Mouse (Mus musculus): ENCODE measurements around the gene Aagab.

The Aagab gene

DNA sequence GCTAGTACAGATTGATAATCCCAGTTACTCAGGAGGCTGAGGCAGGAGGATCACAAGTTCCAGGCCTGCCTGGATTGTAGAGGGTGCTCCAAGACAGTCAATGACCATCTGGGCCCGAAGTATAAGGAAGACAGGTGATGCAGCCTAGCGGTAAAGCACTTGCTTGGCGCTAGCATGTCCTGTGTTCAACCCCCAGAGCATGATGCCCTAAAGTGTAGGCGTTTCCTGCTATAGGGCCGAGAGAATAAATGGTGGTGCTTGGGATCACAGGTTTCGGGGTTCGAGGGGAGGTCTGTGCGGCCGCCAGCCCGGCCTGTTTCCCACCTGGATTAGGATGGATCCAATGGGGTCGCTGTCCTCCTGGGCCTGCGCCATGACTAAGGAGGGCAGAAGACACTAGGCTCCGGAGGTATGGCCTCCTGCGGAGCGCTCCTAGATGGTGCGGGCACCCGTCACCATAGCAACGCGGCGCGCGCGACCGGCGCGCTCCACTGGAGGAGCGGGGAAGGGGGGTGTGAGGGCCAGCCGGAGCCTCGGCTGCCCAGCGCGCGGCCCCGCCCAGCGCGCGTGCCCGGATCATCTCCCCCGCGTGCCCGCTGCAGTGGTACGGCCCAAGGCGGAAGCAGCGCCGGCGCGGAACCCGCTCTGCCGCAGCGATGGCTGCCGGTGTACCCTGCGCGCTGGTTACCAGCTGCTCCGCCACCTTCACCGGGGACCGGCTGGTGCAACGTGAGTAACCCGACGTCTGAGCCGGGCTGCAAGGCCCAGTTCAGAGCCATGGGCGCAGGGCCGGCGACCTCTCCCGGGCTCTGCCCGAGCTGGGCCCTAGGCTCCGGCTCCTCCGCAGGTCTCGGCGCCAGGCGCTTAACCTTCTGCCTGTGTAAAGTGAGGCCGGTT, at the start of gene Aagab, which contains the start of gene Iqch:
Gene Aagab, plus strand, starts transcription at position 618 of the 897 bp plus-strand sequence.
Gene Iqch, minus strand, starts transcription at position 451 of the 897 bp plus-strand sequence.
- DNase-seq, result peak; percentile 96

DNA sequence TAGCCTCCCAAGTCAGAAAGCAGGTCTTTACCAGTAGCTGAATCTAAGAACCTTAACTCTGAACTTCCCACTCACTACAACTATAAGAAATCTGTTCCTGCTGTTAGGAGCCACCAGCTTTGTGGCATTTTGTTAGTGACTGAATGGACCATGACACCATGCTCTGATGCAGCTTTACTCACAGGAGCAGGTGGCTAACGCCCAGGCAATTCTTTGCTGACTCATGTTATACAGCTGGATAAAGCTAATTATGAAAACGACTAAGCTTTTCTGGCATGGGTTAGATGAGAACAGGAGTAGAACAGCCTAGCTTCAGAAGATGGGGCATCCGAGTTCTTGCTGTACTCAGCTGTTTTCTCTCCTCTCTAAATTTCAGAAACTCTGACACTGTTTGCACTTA, 48.8 kb upstream of the Aagab start:
- no peak for DNase-seq

DNA sequence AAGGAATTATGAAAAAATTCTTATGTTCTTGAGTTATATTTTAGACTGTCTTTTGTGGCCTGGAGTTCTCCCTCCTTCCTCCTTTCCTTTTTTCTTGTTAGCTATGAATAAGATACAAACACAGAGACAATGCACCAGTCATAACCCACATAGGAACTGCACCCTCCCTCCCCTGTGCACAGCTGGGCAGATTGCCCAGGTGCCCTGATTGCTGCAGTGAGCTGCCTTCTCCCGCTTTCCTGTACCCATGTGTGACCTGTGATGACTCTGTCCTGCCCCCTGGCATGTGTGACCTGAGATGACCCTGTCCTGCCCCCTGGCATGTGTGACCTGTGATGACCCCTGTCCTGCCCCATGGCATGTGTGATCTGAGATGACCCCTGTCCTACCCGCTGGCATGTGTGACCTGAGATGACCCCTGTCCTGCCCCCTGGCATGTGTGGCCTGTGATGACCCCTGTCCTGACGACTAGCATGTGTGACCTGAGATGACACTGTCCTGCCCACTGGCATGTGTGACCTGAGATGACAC, 46.9 kb upstream of the Aagab start:
- DNase-seq, result no peak

DNA sequence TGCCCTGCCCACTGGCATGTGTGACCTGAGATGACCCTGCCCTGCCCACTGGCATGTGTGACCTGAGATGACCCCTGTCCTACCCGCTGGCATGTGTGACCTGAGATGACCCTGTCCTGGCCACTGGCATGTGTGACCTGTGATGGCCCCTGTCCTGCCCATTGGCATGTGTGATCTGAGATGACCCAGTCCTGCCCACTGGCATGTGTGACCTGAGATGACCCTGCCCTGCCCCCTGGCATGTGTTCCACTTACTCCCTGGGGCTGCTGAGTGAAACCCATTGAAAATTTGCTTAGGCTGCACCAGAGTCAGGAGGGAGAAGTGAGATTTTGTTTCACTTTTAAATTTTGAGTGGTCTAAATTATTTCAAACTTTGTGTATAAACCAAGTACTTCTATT, 46.1 kb upstream of the Aagab start:
- no peak for DNase-seq

DNA sequence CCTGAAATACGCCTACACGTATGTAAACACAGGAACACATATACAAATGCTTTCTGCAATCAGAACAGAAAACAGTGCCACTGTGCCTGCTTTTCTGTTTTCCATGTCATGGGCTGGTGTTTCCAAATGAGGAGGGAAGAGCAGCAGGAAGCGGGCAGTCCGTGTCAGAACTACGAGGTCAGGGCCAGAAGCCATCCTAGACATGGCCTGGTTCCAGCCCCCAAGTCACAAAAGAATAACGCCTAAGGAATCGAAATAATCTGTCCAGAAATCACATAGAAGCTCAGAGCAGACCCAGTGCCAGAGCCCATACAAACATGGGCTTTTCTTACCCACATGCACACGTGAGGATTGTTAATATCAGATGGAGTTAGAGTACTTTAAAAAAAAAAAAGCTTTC, 45.5 kb upstream of the Aagab start:
- no peak for DNase-seq

DNA sequence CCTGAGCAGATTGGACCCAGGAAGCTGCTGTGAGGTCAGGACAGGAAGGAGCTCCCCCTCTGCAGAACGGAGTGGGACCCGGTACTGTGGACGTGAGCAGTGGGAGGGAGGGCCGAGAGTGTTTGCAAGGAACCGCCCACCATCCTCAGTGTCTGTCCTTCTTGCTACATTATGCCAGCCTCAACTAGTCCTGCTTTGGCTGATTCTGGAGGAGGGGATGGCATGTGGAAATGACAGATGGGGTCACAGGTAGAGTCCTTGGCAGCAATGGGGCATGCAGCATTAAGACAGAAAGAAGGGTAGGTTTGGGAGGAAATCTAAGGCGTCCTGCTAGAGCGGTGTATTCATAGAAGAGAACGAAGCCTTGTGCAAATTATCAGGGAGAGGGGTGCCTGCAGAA, 40.5 kb upstream of the Aagab start:
- no peak for DNase-seq

DNA sequence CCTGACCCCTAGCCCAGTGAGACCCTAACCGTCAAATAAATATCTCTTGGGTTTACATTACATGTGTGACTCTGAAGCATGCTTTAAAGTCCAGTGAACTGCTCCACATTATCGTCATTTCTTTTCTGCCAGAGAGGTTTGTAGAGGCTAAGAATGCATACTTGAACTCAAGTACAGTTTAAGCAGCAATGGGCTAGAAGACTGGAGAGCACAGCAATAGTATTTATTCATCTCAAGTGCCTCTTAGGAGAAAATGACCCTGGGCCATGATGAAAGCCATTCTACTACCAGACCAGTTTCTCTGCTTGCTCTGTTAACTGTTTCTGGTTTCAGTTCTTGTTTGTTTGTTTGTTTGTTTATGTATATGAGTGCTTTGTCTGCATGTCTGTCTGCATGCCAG, 39.0 kb upstream of the Aagab start:
- DNase-seq, result no peak

DNA sequence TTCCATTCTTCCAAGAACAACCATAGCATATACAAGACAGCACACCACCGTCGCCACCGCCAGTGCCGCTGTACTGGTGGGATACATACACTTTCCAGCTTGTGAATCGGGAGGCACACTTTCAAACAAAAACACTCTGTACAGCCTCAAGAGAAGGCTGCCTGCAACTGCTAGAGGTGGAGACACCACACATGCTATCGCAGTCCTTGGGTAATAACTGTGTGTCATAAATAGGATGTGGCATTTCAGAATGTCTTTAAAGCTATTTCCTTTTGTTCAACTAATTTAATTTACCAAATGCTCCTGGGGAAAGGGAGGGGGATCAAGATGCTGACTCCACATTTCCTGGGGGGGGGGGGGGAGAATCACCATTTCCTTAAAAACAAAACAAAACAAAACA, 34.1 kb upstream of the Aagab start:
- DNase-seq, result no peak

DNA sequence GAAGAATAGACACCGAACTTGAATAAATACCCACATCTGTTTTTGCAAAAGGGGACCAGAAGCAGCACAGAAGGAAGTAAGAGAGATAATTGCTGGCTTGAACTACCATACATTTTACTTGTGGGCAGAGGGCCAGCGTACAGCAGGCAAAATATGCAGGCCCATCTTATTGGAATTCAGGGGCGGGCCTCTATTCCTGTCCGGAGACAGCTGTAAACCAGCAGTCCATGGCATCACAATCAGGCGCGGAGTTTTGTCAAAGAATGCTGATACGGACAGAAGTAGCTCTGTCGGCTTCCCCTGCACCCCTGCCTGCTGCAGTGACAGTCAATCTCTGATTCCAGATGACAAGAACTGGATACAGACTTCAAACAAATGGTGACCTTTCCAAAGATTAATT, 33.7 kb upstream of the Aagab start:
- DNase-seq, result no peak

DNA sequence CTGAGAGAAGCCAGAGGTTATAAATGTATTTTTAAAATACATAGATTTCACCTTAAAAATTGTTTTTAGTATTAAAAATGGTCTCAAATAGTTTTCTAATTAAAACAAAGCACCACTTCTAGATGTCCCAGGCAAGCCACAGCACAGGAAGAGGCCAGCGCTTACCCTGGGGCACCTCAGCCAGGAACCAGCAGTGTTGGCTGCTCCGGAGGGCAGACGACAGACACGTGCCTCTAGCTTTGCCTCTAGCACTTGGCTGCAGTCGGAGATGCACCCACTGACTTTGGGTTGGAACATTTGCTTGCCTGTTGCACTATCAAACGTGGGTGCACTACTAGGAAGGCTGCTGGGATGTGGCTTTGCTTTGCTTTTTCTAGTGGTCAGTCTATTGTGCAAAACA, 30.6 kb upstream of the Aagab start:
- DNase-seq, result no peak

DNA sequence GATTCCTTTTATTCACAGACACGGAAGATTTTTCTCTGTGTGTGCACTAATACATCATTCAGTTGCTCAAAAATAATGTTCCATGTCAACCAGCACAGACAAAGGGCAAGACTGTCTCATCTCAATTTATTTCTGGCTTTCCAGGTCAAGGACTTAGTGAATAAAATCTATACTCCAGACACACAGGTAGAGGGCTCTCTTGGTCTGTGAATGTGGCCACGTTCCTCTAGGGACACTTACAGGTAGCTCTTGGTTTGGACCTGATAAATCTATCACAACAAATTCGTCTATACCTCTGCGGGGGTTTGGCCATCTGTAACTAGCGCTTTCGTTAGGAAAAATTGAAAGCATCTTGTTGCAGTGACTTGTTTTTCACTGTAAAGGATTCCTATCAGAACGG, 29.6 kb upstream of the Aagab start:
- DNase-seq, result no peak

DNA sequence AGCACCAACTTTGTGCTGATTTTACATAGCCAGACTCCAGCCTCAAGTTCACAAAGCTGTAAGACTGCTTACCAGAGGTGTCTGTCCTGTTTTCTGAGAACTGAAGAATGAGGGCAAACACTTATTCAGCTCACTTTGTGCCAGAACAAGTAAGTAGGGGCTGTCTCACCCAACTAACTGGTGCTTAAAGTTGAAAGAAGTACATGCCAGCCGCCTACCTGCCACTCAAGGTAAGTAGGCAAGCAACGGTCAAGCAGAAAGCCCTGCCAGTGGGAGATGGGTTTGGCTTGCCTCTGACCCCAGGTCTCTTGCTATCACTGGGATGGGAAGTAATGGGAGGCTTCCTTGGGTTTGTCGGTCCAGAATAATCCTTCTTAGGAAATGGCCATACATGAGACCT, 25.0 kb upstream of the Aagab start:
- no peak for DNase-seq

DNA sequence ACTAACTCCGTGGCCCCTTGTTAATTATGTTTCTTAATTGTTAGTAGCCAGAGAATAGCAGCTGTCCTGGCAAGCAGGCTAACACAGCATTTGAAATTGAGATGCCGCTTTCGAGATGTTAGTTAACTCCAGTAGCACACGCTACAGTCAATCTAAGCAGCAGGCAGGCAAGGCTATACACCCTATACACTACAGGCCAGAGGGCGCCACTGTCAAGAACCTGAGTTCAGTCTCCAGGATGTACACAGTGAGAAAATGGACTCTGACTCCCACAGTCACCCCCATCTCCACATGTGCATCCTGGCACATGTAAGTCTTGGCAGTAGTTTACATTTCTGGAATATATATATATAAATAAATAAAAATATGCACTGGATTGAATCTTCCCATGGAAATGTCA, 22.8 kb upstream of the Aagab start:
- no peak for DNase-seq

DNA sequence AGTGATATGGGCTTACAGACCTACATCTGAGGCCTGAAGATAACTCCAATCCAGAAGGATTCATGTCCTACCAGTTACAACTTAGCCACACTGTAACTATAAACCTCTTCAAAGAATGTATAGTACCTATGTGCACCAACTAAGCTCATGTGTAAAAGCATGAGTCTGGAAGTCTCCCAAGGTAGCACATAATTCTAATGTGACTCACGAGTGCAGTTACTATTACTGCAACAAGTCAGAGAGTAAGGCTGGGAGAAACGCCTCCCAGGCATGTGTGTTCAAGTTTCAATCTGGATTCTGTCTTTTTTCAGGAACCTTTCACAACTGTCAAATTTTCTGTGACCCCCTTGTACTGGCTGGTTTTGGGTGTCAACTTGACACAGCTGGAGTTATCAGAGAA, 22.4 kb upstream of the Aagab start:
- no peak for DNase-seq

DNA sequence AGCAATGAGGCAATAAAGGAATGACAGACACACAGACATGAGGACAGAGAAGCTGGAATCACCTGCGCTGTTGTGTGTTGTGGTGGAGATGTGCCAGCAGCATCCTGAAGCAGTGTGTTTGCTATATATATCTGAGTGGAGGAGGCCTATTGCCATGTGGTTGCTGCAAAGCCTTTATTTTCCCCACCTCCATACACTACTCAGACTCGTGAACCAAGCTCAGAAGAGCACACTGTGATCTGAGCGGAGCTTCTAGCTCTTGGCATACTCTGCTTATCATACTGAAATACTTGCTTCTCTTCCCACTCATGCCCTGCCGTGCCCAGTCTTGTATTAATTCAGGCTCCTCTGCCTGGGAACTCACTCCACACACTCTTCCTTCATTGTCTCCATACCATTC, 20.7 kb upstream of the Aagab start:
- DNase-seq, result no peak

DNA sequence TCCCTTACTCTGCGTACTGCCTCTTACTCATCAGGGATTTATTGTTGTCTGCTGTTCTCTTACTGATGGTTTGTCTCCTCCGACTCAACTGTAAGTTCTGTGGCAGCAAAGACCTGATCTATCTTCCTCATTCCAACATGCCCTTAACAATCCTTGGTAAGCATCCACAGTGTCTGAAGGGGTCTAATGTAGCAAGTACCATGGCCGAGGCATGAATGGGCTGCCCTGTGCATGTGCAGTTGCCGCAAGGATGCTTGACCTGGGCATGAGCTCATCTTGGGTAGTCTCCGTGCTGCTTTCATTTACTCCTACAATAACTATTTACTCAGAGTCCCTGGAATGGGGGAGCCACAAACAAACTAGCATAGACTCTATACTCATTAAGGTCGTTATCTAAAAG, 17.2 kb upstream of the Aagab start:
- DNase-seq, result no peak

DNA sequence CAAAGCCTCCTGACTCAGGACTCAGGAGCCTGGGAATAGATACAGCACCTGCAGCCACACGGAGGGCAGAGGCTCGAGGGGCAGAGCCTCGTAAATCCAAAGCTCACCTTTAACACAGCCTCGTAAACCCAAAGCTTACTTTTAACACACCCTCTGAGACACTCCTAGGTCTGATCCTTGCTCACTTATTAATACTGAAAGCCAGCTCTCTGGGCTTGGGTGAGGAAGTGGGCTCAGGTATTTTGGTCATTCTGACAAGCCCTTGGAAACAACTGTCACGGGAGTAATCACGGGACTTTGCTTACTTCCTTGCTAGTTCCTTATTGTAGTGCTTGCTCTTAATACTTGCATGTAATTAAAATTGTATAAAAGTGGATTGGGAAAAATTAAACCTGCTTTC, 13.3 kb upstream of the Aagab start:
- DNase-seq, result no peak

DNA sequence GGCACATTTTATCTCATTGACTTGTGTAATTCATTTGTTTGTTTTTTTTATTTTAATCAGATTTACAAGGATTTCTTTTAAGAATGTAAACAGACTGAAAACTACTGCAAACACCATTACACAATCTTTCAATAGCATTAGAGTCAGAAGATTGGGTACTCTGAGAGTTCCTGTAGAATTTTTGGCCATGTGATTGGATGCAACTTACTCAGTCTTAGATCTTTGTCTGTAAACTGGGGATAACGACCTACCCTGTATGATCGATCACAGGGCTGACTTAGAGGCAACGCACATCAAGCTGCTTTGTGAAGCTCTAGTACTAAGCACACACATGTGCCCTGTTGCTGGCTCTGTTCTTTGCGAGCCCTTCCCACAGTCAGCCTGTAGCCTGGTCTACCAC, 11.9 kb upstream of the Aagab start:
- no peak for DNase-seq

DNA sequence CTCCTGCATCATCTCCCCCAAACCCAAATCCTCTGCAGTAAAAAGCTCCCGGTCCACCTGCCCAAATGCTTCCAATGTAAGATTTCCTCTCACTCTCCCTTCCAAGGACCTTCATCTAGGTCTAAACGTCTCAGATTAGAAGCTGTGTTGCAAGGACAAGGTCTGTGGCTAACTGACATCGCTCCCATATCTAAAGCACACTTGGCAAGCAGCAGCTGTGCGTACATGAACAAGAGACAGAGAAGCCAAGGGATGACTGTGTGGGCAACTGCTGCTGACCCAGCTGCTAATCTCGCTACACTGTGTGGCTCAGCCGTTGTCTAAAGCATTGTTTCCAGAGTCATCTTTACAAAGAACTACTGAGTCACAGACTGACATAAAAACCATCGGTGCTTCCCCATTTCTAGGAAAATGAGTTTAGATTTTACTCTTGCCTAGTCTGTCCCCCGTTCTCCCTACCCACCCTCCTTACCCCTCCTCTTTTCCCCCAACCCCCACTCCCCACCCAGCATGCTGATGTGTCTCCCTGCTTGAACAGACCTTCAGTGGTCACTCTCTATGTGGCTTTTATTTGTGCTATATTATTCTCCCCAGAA, 10.7 kb upstream of the Aagab start:
- no peak for DNase-seq

DNA sequence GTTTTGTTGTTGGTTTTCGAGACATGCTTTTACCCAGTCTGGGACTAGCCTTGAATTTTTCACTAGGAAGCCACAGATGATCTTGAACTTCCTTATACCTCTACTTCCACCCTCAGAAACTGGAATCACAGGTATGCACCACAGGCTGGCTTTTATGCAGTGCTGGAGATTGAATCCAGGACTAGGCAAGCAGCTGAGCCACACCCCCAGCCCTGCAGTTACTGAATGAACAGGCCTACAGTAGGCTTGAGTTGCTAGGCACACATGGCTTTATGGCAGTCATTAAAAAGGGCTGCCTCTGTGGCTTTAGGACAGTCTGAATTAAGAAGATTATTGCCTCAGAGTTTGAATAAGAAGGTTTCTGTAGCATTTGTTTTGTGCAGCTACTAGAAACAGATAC, 7.4 kb upstream of the Aagab start:
- DNase-seq, result no peak

DNA sequence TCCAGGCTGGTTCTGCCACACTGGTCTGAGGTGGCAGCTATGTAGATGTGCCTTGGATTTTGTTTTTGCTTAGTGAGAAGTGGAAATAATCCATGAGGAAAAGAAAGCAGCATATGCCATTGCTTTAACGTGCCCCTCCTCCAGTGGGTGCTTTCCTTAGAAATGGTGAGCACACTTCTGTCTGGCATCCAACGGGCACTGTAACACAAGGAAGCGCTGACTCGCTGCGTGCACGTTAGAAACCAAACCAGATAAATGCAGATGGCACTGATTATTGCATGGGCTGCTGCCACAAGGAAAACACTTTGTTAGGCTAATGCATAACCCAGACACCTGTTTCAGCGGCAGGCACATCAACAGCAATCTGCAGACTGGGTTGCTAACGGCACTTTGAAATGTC, 6.8 kb upstream of the Aagab start:
- DNase-seq, result no peak

DNA sequence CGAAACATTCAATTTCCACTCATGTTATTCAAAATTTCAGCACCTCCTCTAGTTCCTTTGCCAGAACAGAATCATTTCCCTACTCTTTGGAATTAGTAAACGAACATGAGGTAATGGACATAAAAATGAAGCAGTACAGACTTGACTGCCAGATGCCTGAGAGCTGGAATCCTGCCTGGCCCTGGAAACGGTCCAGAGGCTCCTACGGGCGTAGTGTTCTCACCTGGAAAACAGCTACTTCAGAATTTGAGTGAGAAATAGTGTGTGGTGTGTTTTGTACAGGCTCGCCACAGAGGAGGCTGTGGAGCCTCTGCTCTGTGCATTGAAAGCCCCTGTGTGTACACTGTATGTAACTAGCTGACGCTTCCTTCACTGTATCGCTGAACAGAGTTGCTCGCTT, 5.8 kb upstream of the Aagab start:
- peak; percentile 84 for DNase-seq

DNA sequence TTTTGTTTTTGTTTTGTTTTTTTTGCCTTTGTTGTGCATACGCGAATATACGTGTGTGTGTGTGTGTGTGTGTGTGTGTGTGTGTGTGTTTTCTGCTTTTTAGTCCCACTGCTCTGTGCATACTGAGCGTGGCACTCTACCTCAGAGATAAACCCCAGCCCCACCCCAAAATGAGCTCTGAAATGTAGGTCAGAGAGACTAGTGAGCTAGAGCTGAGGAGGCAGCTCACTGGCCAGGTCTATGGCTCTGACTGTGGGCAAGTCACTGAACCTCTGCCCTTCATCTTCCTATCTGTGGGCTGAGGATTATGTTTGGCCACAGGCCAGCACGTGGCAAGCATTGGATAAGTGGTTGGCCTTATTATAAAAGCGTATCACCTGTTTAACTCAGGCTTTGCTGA, 1.4 kb downstream of the Aagab start:
- peak; percentile 27 for DNase-seq

DNA sequence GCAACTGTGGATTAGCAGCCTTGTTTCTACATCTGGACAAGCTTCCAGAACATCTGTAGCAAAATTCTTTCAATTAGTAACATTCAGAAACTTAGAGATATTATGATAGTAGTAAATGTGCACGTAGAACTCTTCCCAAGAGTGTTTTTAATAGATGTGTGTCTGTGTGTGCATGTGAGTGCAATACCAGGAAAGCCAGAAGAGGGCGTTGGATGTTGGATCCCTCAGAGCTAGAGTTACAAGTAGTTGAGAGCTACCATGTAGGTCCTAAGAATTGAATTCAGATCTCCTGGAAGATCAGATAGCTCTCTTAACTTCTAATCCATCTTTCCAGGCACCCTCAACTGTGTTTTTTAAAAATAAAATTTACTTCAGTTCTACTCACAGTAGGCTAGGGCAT, 4.1 kb downstream of the Aagab start:
- DNase-seq, result no peak

DNA sequence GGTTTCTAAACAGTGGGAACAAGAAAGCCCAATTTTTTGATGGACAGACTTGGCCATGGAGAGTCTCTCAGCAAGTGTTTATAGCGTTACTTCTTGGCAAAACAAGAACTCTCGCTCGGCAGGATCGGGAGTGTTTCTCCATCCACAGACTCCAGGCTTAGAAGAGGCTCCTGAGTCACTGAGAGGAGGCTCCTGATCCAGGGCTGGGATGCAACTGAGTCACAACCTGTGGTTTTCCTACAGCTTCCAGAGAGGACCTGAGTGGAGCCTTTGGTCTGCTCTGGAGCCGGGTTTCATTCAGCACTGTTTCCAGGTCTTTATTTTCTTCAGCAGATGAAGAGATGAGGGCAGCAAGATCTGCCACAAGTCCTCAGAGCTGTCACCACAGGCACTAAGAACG, 5.5 kb downstream of the Aagab start:
- no peak for DNase-seq
